Mouse (Mus musculus) common myeloid progenitor, adult 5-6 weeks (primary cell): Measurements from ENCODE around the gene Rora. TPM values are rescaled to one million over a fixed set of nuclear protein-coding genes. Genes with fewer than 3 reads are reported as not detected.

Source experiments
- ATAC-seq: replicated peaks from 2 replicates; pipeline ENCODE4 v1.8.0; 2016; ENCODE audit warnings: low read depth, mild to moderate bottlenecking, moderate TSS enrichment, inconsistent platforms; ENCODE audit not compliant: poor library complexity, severe bottlenecking
- total RNA-seq: library from RNA; stranded (forward); fragments of 200-1000, 187-1606 nt; gene quantifications from 2 replicates; pipeline ENCODE4 v1.2.3, GENCODE M21; 2017

Gene Rora
- total RNA-seq, 1 experiment from 2014 or later, result 1.1 TPM

GRCm38 (mm10) chr9:69314451-69315210 is 661.0 kb downstream of the Rora start:
- no peak for ATAC-seq

DNA sequence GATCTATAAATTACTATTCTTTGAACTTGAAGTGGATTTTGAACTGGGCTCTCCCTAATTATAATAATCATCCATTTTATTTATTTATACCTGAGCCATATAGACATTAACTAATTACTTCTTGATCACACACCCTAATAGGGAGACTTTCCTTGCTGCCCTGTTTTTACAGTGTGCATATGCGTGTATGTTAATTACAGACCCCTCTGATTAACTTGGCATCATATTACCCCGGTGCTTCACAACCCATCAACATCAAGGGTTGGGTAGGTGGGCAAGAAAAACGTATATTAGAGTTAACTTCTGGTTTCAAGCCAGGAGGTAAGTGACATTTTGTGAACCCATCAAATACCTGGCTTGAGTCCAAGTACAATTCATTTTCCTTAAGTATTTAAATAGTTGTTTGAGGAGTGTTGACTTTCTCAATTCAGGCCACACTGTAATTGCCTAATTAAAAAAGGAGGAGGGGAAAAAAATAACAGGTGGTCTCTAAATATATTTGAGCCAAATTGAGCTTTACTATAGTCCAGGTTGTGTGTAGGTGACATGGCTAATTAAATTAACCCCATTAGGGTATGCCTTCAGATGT is 664.0 kb downstream of the Rora start:
- no peak for ATAC-seq

DNA sequence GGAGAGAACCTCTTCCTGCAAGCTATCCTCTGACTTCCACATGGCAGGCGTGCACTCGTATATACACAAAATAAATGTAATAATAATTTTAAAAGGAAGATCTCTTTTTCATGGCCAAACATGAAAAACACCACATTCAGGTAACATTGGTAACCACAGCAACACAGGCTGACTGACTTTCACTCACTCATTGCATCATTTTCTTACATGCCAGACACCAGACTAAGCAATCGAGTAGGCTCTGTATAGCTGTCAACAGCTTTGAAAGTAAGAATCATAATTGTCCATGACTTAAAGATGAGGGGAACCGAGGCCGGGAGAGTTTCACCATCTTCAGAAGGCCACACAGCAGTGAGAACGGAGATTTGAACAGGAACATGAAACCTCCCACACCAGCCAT is 665.8 kb downstream of the Rora start:
- no peak; the same call in 1 of the 2 replicates for ATAC-seq

- ATAC-seq, result peak; percentile 69
These were observed 666.5 kb downstream of the Rora start for GRCm38 (mm10) chr9:69319913-69320634.

- ATAC-seq, result peak; percentile 5; the same call in 1 of the 2 replicates
These were observed 667.0 kb downstream of the Rora start for GRCm38 (mm10) chr9:69320635-69321027.

DNA sequence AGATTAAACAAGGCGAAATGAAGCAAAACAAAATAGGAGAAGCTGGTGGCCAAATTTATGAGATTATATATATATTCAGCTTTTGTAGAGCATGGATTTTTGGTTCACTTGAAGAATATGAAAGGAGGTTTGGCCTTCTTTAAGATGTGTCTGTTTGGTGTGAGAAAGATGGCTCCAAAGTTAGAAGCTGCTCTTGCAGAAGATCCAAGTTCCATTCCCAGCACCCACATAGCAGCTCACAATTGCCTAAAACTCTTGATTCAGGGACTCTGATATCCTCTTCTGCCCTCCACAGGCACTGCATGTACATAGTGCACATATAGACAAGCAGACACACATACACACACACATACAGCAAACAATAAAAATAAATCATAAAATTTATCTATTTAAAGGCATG is 668.4 kb downstream of the Rora start:
- ATAC-seq, result no peak

- ATAC-seq, result no peak
These were observed 670.2 kb downstream of the Rora start for GRCm38 (mm10) chr9:69323831-69324230.

GRCm38 (mm10) chr9:69327077-69327476 is 673.5 kb downstream of the Rora start:
- no peak for ATAC-seq

DNA sequence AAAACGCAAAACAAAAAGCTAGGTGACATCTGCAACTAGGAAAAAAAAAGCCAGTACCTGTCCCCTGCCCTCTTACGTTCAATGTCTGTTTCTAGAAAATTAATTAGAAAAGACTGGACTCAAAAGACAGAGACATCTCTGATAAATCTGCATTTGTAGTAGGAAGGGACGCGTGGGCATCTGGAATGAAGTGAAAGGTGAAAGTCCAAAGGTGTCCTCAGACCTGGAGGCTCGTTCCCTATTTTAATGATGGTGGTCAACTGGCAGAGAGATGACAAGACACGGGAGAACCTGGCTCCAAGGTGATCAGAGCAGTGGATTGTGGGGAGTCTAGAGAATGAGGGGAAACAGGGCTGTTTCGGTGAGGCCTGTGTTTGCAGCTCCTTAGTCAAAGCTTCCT is 674.0 kb downstream of the Rora start:
- ATAC-seq, result no peak

- ATAC-seq, result no peak
These were observed 678.2 kb downstream of the Rora start for GRCm38 (mm10) chr9:69331790-69332189.

GRCm38 (mm10) chr9:69332802-69333568 is 679.4 kb downstream of the Rora start:
- no peak for ATAC-seq

- ATAC-seq, result no peak
These were observed 680.1 kb downstream of the Rora start for GRCm38 (mm10) chr9:69333654-69334053.

DNA sequence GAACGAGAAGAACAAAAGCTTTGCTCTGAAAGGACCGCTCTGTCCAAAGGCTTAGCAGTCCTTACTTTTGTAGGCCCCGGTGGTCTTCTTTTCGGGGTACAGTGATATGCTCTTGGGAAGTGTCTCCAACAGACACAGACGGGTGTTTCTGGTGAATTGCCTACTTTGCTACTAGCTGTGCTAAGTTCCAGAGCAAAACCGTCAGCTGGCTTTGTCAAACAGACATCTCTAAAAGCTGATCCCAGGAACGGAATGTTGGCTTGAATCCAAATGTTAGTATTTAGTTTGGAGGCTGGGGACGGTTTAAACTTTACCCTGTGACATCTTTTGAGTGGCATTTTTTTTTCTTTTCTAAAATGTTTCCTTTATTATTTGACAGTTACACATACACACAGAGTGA is 680.5 kb downstream of the Rora start:
- ATAC-seq, result no peak

- peak; percentile 100 for ATAC-seq
These were observed 682.5 kb downstream of the Rora start for GRCm38 (mm10) chr9:69336063-69336462.

GRCm38 (mm10) chr9:69339199-69339598 is 685.6 kb downstream of the Rora start:
- ATAC-seq, result no peak

- no peak for ATAC-seq
These were observed 686.2 kb downstream of the Rora start for GRCm38 (mm10) chr9:69339829-69340228.

GRCm38 (mm10) chr9:69340421-69340820 is 686.8 kb downstream of the Rora start:
- ATAC-seq, result no peak

DNA sequence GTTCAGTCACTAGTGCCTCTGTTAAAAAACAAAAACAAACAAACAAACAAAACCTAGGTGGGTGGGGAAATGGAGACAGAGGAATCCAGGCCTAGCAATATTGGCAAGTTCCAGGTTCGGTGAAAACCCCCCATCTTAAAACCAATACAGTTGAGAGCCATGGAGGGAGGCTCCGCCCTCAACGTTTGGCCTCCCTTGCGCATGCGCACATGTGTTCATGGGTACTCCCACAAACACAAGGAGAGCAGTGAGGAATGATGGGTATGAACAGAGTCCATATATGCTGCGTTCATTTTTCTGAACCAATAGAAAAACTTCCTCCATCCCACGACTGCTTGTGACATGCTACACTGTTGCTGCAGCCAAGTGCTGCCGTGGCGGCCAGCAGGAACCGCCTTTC is 690.3 kb downstream of the Rora start:
- ATAC-seq, result no peak

DNA sequence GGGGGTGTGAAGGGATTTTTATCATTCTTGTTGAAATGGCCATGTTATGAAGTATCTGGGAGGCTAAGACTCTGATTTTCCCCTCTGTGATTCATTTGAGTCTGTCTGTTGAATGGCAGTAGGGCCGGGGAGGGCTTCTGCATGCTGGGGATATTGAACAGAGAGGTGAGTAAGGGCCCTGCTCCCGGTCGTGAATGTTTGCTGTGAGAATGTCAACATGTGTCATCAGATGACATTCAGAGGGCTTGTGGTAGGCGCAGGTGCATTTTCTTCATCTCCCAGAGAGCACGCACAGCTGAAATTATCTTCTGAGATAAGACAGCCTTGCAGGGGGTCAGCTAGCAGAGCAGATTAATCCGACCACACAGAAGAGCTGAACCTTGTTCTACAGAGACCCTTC is 692.0 kb downstream of the Rora start:
- ATAC-seq, result no peak

GRCm38 (mm10) chr9:69347796-69348195 is 694.2 kb downstream of the Rora start:
- ATAC-seq, result no peak
